Mouse (Mus musculus) brain, embryonic 14.5 days (tissue): ENCODE data around the gene Ms4a12.
"Not testable (repeated sequence)": the region's sequence is repeated elsewhere in the genome, so short reads cannot be mapped to it uniquely, and the experiment has no call there.

Source experiments
- CTCF ChIP-seq: fragments of 200-500 bp; IDR thresholded peaks from 2 replicates; pipeline ENCODE4 v1.5.1; 2012; ENCODE audit warnings: inconsistent platforms, mild to moderate bottlenecking, moderate library complexity, borderline replicate concordance; ENCODE audit not compliant: insufficient read depth, insufficient read length; ENCODE audit errors: extremely low read depth
- POLR2A ChIP-seq: fragments of 200-500 bp; IDR thresholded peaks from 2 replicates; pipeline ENCODE4 v1.6.1; 2012; ENCODE audit warnings: mild to moderate bottlenecking, inconsistent platforms, borderline replicate concordance; ENCODE audit not compliant: poor library complexity, insufficient read depth, insufficient read length, severe bottlenecking; ENCODE audit errors: extremely low read depth

DNA sequence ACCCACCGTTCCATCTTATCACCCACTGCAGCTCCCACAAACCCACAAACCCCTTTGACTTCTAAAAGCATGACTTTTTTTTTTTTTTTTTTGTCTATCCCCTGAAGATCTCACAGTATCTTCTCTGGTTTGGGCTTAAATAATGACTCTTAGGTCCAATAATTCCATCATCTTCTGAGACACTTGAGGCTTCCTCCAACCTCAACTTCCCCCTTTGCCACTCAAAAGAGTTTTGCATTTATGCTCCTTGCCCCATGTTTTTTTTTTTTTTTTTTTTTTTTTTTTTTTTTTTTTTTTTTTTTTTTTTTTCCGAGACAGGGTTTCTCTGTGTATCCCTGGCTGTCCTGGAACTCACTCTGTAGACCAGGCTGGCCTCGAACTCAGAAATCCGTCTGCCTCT, 30.7 kb upstream of the Ms4a12 start:
- TF ChIP-seq POLR2A, CTCF: not testable (repeated sequence)
